Mouse (Mus musculus) kidney, embryonic 15.5 days (tissue): ENCODE measurements at regions not wholly inside any gene's neighbourhood (a gene's known extent, or its start where the extent isn't known, plus 50 kb on each side); places are given as distances from the start of the nearest gene placed in this dataset.

ENCODE experiments used
- ATAC-seq: fragments of 200-750 bp; cut with Nextera tagmentation; replicated peaks from 2 replicates; pipeline ENCODE4 v1.8.0; 2017; ENCODE audit warnings: moderate TSS enrichment; ENCODE audit not compliant: low FRiP score
- H3K27ac ChIP-seq: fragments of 300-500 bp; sonication (generic); 2 replicates; pipeline ENCODE4 v1.5.1; 2015; ENCODE audit warnings: mild to moderate bottlenecking, inconsistent platforms
- H3K27me3 ChIP-seq: fragments of 300-500 bp; sonication (generic); 2 replicates; pipeline ENCODE4 v1.6.1; 2015; ENCODE audit warnings: inconsistent platforms
- H3K36me3 ChIP-seq: fragments of 300-500 bp; sonication (generic); 2 replicates; pipeline ENCODE4 v1.6.1; 2015; ENCODE audit warnings: inconsistent platforms
- H3K4me1 ChIP-seq: fragments of 300-500 bp; sonication (generic); 2 replicates; pipeline ENCODE4 v1.6.1; 2015; ENCODE audit warnings: inconsistent platforms
- H3K4me2 ChIP-seq: fragments of 300-500 bp; sonication (generic); 2 replicates; pipeline ENCODE4 v1.6.1; 2015; ENCODE audit warnings: moderate library complexity, mild to moderate bottlenecking, inconsistent platforms
- H3K4me3 ChIP-seq: fragments of 300-500 bp; sonication (generic); replicated peaks from 2 replicates; pipeline ENCODE4 v1.5.1; 2015; ENCODE audit warnings: mild to moderate bottlenecking, inconsistent platforms
- H3K9ac ChIP-seq: fragments of 300-500 bp; sonication (generic); 2 replicates; pipeline ENCODE4 v1.6.1; 2015; ENCODE audit warnings: mild to moderate bottlenecking, inconsistent platforms
- H3K9me3 ChIP-seq: fragments of 300-500 bp; sonication (generic); replicated peaks from 2 replicates; pipeline ENCODE4 v1.6.1; 2016; ENCODE audit warnings: inconsistent platforms
- WGBS: fragments of 180-500 bp; shearing (Covaris S2); methylation state at CpG from one replicate; pipeline ENCODE4 v1.1.7; 2015; ENCODE audit warnings: mixed read lengths; 5-methylcytosine and 5-hydroxymethylcytosine counted together

- Histone ChIP-seq H3K27ac (no peak overlapping the region), H3K27me3 (no peaks in the 10 kb centered on the region), H3K9ac (no peak overlapping the region), H3K4me3 (no peak overlapping the region), H3K36me3 (no peaks in the 10 kb centered on the region), H3K4me1 (no peaks in the 10 kb centered on the region), H3K9me3 (no peaks in the 10 kb centered on the region), H3K4me2 (no peak overlapping the region)
- no peak for ATAC-seq
- 91% methylated on average over 2 of the region's 2 CpGs for WGBS
Measured at GRCm38 (mm10) chr5:49642439-49642838, 117.7 kb upstream of the Kcnip4 start.

- H3K4me1 ChIP-seq = no peaks in the 10 kb centered on the region
- no peak overlapping the region for H3K4me2 ChIP-seq
- no peaks in the 10 kb centered on the region for H3K9me3 ChIP-seq
- H3K27ac ChIP-seq = no peak overlapping the region
- no peaks in the 10 kb centered on the region for H3K36me3 ChIP-seq
- H3K9ac ChIP-seq = no peak overlapping the region
- H3K27me3 ChIP-seq = no peaks in the 10 kb centered on the region
- no peak for ATAC-seq
- 83% methylated on average over 12 of the region's 12 CpGs for WGBS
- no peak overlapping the region for H3K4me3 ChIP-seq
Measured at GRCm38 (mm10) chr5:49641206-49641830, 116.6 kb upstream of the Kcnip4 start.

GRCm38 (mm10) chr5:49639637-49640036 is 114.9 kb upstream of the Kcnip4 start:
- Histone ChIP-seq H3K4me2 (no peak overlapping the region), H3K9me3 (no peaks in the 10 kb centered on the region), H3K36me3 (no peaks in the 10 kb centered on the region), H3K27me3 (no peaks in the 10 kb centered on the region), H3K4me1 (no peaks in the 10 kb centered on the region), H3K27ac (no peak overlapping the region), H3K4me3 (no peak overlapping the region), H3K9ac (no peak overlapping the region)
- no peak for ATAC-seq
- 92% methylated on average over 4 of the region's 4 CpGs for WGBS

GRCm38 (mm10) chr5:49620152-49620551 is 95.4 kb upstream of the Kcnip4 start:
- Histone ChIP-seq H3K36me3 (no peaks in the 10 kb centered on the region), H3K27ac (no peak overlapping the region), H3K4me1 (no peaks in the 10 kb centered on the region), H3K4me2 (no peak overlapping the region), H3K9ac (no peak overlapping the region), H3K9me3 (no peaks in the 10 kb centered on the region), H3K27me3 (no peaks in the 10 kb centered on the region), H3K4me3 (no peak overlapping the region)
- no peak for ATAC-seq
- 83% methylated on average over 1 of the region's 1 CpGs for WGBS

GRCm38 (mm10) chr5:49606761-49607160 is 82.1 kb upstream of the Kcnip4 start:
- Histone ChIP-seq H3K9me3 (no peaks in the 10 kb centered on the region), H3K4me3 (no peak overlapping the region), H3K27ac (no peak overlapping the region), H3K27me3 (no peaks in the 10 kb centered on the region), H3K36me3 (no peaks in the 10 kb centered on the region), H3K4me2 (no peak overlapping the region), H3K9ac (no peak overlapping the region), H3K4me1 (no peaks in the 10 kb centered on the region)
- 39% methylated on average over 1 of the region's 1 CpGs for WGBS
- ATAC-seq = no peak

GRCm38 (mm10) chr5:49580777-49581176 is 56.1 kb upstream of the Kcnip4 start:
- Histone ChIP-seq H3K27ac (no peak overlapping the region), H3K9ac (no peak overlapping the region), H3K36me3 (no peaks in the 10 kb centered on the region), H3K9me3 (no peaks in the 10 kb centered on the region), H3K27me3 (no peaks in the 10 kb centered on the region), H3K4me2 (no peak overlapping the region), H3K4me3 (no peak overlapping the region), H3K4me1 (no peaks in the 10 kb centered on the region)
- 86% methylated on average over 3 of the region's 3 CpGs for WGBS
- ATAC-seq = no peak

- Histone ChIP-seq H3K4me2 (no peak overlapping the region), H3K36me3 (no peaks in the 10 kb centered on the region)
- WGBS = 69% methylated on average over 2 of the region's 2 CpGs
Measured at GRCm38 (mm10) chr5:49575901-49576300, 51.2 kb upstream of the Kcnip4 start.

More at GRCm38 (mm10) chr5:49575901-49576300, 51.2 kb upstream of the Kcnip4 start:
- Histone ChIP-seq H3K9me3 (no peaks in the 10 kb centered on the region), H3K4me1 (no peaks in the 10 kb centered on the region), H3K27ac (no peak overlapping the region), H3K27me3 (no peaks in the 10 kb centered on the region), H3K4me3 (no peak overlapping the region), H3K9ac (no peak overlapping the region)
- ATAC-seq = no peak
